Mouse (Mus musculus): ENCODE results near the gene 2810004N23Rik.

GRCm38 (mm10) chr8:124792186-124792585 is 70.7 kb downstream of the 2810004N23Rik start:
- TF ChIP-seq EP300 (IDR thresholded peaks at IDR 0.05; ENCODE audit: insufficient read depth, low read depth, low read length) (no peak), POLR2A (IDR thresholded peaks at IDR 0.05; ENCODE audit: insufficient read depth, low read depth, low read length) (no peak)

Data from heart, adult 2 months (tissue).